Mouse (Mus musculus) lung, embryonic 14.5 days (tissue): ENCODE measurements at regions not wholly inside any gene's neighbourhood (a gene's known extent, or its start where the extent isn't known, plus 50 kb on each side); places are given as distances from the start of the nearest gene placed in this dataset.

Experiments used
- ATAC-seq: fragments of 200-750 bp; cut with Nextera tagmentation; 2 replicates; pipeline ENCODE4 v1.8.0; 2017; ENCODE audit warnings: mild to moderate bottlenecking, moderate TSS enrichment, moderate library complexity; ENCODE audit not compliant: insufficient read depth
- DNase-seq: peaks from one replicate; pipeline ENCODE4 v3.0.0-alpha.2; 2015
- H3K27ac ChIP-seq: fragments of 300-500 bp; sonication (generic); 2 replicates; pipeline ENCODE4 v1.5.1; 2014; ENCODE audit warnings: low read depth, mild to moderate bottlenecking, moderate library complexity
- H3K27me3 ChIP-seq: fragments of 300-500 bp; sonication (generic); 2 replicates; pipeline ENCODE4 v1.6.1; 2014; ENCODE audit warnings: low read length, control low read depth; ENCODE audit not compliant: insufficient read depth
- H3K36me3 ChIP-seq: fragments of 300-500 bp; sonication (generic); 2 replicates; pipeline ENCODE4 v1.6.1; 2014; ENCODE audit warnings: control low read depth; ENCODE audit not compliant: insufficient read depth
- H3K4me1 ChIP-seq: fragments of 300-500 bp; sonication (generic); 2 replicates; pipeline ENCODE4 v1.6.1; 2014; ENCODE audit warnings: antibody characterized with exemption, control low read depth; ENCODE audit not compliant: insufficient read depth
- H3K4me2 ChIP-seq: fragments of 300-500 bp; sonication (generic); 2 replicates; pipeline ENCODE4 v1.6.1; 2014; ENCODE audit warnings: mild to moderate bottlenecking
- H3K4me3 ChIP-seq: fragments of 300-500 bp; sonication (generic); 2 replicates; pipeline ENCODE4 v1.5.1; 2014; ENCODE audit warnings: low read depth, low read length
- H3K9ac ChIP-seq: fragments of 300-500 bp; sonication (generic); 2 replicates; pipeline ENCODE4 v1.6.1; 2014
- H3K9me3 ChIP-seq: fragments of 300-500 bp; sonication (generic); 2 replicates; pipeline ENCODE4 v1.6.1; 2016; ENCODE audit warnings: low read depth, low read length, control low read depth
- CTCF ChIP-seq: IDR thresholded peaks from 2 replicates; pipeline ENCODE4 v1.5.1; 2016; ENCODE audit warnings: antibody characterized with exemption, low read depth
- WGBS: fragments of 180-500 bp; shearing (Covaris S2); extraction: QIAGEN DNeasy Blood & Tissue Kit; methylation state at CpG from one replicate; pipeline ENCODE4 v1.1.7; 2014; 5-methylcytosine and 5-hydroxymethylcytosine counted together

GRCm38 (mm10) chr13:50975306-50975920, 125.3 kb upstream of the Spin1 start:
- no peak overlapping the region for H3K9ac ChIP-seq
- WGBS, result 68% methylated on average over 12 of the region's 12 CpGs
- no peaks in the 10 kb centered on the region for H3K36me3 ChIP-seq
- DNase-seq (no peak), ATAC-seq (no peak)
- H3K27ac ChIP-seq, result no peak overlapping the region
- no peak overlapping the region for H3K4me2 ChIP-seq
- TF ChIP-seq CTCF, result no peak
- no peaks in the 10 kb centered on the region for H3K27me3 ChIP-seq
- no peaks in the 10 kb centered on the region for H3K9me3 ChIP-seq
- no peak overlapping the region for H3K4me3 ChIP-seq
- H3K4me1 ChIP-seq, result no peaks in the 10 kb centered on the region

GRCm38 (mm10) chr13:50982005-50982404, 118.7 kb upstream of the Spin1 start:
- H3K27me3 ChIP-seq, result no peaks in the 10 kb centered on the region
- H3K4me1 ChIP-seq, result no peaks in the 10 kb centered on the region
- H3K4me2 ChIP-seq, result no peak overlapping the region
- no peak overlapping the region for H3K27ac ChIP-seq
- H3K9ac ChIP-seq, result no peak overlapping the region
- H3K4me3 ChIP-seq, result no peak overlapping the region
- TF ChIP-seq CTCF, result no peak
- WGBS, result 60% methylated on average over 1 of the region's 1 CpGs
- no peak for ATAC-seq
- no peaks in the 10 kb centered on the region for H3K9me3 ChIP-seq
- no peaks in the 10 kb centered on the region for H3K36me3 ChIP-seq
- DNase-seq, result no peak

GRCm38 (mm10) chr13:50982990-50983389, 117.7 kb upstream of the Spin1 start:
- no peak for ATAC-seq
- TF ChIP-seq CTCF, result no peak
- no peak overlapping the region for H3K9ac ChIP-seq
- H3K9me3 ChIP-seq, result no peaks in the 10 kb centered on the region
- no peak overlapping the region for H3K4me3 ChIP-seq
- H3K27me3 ChIP-seq, result no peaks in the 10 kb centered on the region
- H3K36me3 ChIP-seq, result no peaks in the 10 kb centered on the region
- WGBS, result 46% methylated on average over 10 of the region's 10 CpGs
- H3K27ac ChIP-seq, result no peak overlapping the region
- H3K4me2 ChIP-seq, result no peak overlapping the region
- no peak for DNase-seq
- no peaks in the 10 kb centered on the region for H3K4me1 ChIP-seq

- ATAC-seq (no peak), DNase-seq (no peak)
- Histone ChIP-seq H3K27me3 (no peaks in the 10 kb centered on the region), H3K36me3 (no peaks in the 10 kb centered on the region), H3K4me1 (no peaks in the 10 kb centered on the region), H3K4me3 (no peak overlapping the region), H3K9ac (no peak overlapping the region), H3K4me2 (no peak overlapping the region), H3K27ac (no peak overlapping the region), H3K9me3 (0 out of 2 replicates have a peak, but pooled peaks cover 3% of the 10 kb centered on the region)
- WGBS, result 64% methylated on average over 9 of the region's 9 CpGs
- no peak for TF ChIP-seq CTCF
These were observed 108.8 kb upstream of the Spin1 start for GRCm38 (mm10) chr13:50991726-50992432.

GRCm38 (mm10) chr13:50999738-51000137, 100.9 kb upstream of the Spin1 start:
- no peak overlapping the region for H3K27ac ChIP-seq
- no peak for TF ChIP-seq CTCF
- no peak overlapping the region for H3K9ac ChIP-seq
- WGBS, result 71% methylated on average over 4 of the region's 4 CpGs
- no peaks in the 10 kb centered on the region for H3K36me3 ChIP-seq
- ATAC-seq (no peak), DNase-seq (no peak)
- H3K4me1 ChIP-seq, result no peaks in the 10 kb centered on the region
- no peaks in the 10 kb centered on the region for H3K9me3 ChIP-seq
- no peak overlapping the region for H3K4me3 ChIP-seq
- no peaks in the 10 kb centered on the region for H3K27me3 ChIP-seq
- H3K4me2 ChIP-seq, result no peak overlapping the region

- WGBS, result 59% methylated on average over 3 of the region's 3 CpGs
- no peak for DNase-seq
- H3K4me2 ChIP-seq, result no peak overlapping the region
- no peak overlapping the region for H3K9ac ChIP-seq
- no peak overlapping the region for H3K4me3 ChIP-seq
- no peak for ATAC-seq
- no peaks in the 10 kb centered on the region for H3K36me3 ChIP-seq
- H3K27ac ChIP-seq, result no peak overlapping the region
- no peaks in the 10 kb centered on the region for H3K27me3 ChIP-seq
- no peaks in the 10 kb centered on the region for H3K9me3 ChIP-seq
- no peak for TF ChIP-seq CTCF
- no peaks in the 10 kb centered on the region for H3K4me1 ChIP-seq
These were observed 95.9 kb upstream of the Spin1 start for GRCm38 (mm10) chr13:51004827-51005226.

GRCm38 (mm10) chr13:51010736-51011135, 89.9 kb upstream of the Spin1 start:
- DNase-seq (no peak), ATAC-seq (no peak)
- no peaks in the 10 kb centered on the region for H3K27me3 ChIP-seq
- H3K9ac ChIP-seq, result no peak overlapping the region
- H3K4me2 ChIP-seq, result no peak overlapping the region
- TF ChIP-seq CTCF, result no peak
- no peak overlapping the region for H3K4me3 ChIP-seq
- H3K27ac ChIP-seq, result no peak overlapping the region
- no peaks in the 10 kb centered on the region for H3K4me1 ChIP-seq
- H3K9me3 ChIP-seq, result no peaks in the 10 kb centered on the region
- WGBS, result 82% methylated on average over 7 of the region's 7 CpGs
- no peaks in the 10 kb centered on the region for H3K36me3 ChIP-seq
